Mouse (Mus musculus): ENCODE measurements around the gene Plekhb1. TPM values are rescaled to one million over a fixed set of nuclear protein-coding genes. Genes with fewer than 3 reads are reported as not detected.

Gene Plekhb1
- polyA plus RNA-seq, 1 experiment from 2014 or later = 1.3 TPM

DNA sequence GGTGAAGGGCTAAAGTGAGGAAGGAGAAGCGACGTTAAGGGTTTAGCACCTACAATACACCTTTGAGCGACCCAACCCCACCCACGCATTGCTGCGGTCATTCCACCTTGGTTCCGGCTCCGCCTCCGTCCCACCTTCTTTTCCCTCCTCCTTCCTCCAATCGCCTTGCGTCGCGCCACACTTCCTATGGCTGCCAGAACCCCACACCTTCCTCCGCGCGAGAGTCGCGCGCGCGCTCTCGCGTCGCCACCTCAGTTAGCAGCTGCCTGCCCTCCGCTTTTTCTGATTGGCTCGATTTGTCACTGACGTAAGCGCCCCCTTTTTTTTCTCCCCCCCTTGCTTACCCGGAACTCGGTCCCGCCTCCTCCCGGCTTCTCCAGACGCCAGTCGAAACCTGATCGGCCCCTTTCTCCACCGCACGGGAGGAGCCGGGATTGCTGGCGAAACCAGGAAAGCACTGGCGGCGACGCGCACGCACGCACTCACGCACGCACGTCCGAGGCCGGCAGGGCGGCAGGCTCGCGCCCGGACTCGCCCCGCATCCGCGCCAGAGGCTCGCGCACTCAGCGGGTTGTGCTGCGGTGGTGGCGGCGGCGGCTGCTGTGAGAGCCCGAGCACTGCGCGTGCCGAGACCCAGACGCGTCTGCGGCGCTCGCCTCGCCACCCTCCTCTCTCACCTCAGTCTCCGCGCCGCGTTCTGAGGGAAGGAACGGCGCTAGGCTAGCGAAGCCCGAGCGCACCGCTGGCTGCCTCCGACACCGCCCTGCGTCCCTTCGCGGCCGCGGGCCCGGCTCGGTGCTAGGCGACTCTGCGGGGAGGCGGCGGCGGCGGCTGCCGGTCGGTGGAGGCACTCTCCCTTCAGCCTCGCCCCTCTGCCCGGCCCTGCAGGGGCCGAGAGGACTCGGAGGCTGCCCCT is 54.7 kb downstream of the Plekhb1 start, which contains the start of gene Rab6a:
Gene Rab6a, plus strand, starts transcription at position 197 of the 916 bp plus-strand sequence.
- WGBS = under 1% methylated on average over 91 of the region's 105 CpGs
- Histone ChIP-seq H3K4me2 (ENCODE audit: low read length) (peak within 1 kb of the TSS; percentile 84), H3K27me3 (ENCODE audit: control insufficient read depth, insufficient read depth, low read length) (no peaks in the 10 kb centered on the region), H3K4me3 (ENCODE audit: control insufficient read depth in 1 of 2, insufficient read depth in 1 of 2, low read depth in 1 of 2, low read length in 2 of 2) (peak within 1 kb of the TSS; percentile 95 to 100), H3K9ac (ENCODE audit: low read length) (peak within 1 kb of the TSS; percentile 100), H3K9me3 (ENCODE audit: control insufficient read depth, low read length) (no peaks in the 10 kb centered on the region), H3K36me3 (ENCODE audit: control insufficient read depth, insufficient read depth, low read length) (no peaks in the 10 kb centered on the region), H3K4me1 (ENCODE audit: control insufficient read depth in 2 of 2, insufficient read depth in 2 of 2, low read length in 2 of 2) (peaks cover 2 to 9% of the 10 kb centered on the region in 2 experiments; a peak in 3 of 4 replicates), H3K27ac (replicated peaks in 1 of 2; ENCODE audit: control insufficient read depth in 1 of 2, insufficient read depth in 1 of 2, low read depth in 2 of 2, low read length in 2 of 2) (peak within 1 kb of the TSS; percentile 95 to 100)
- peak; percentile 94 for ATAC-seq (ENCODE audit: insufficient number of reproducible peaks, insufficient read depth, low FRiP score, low read depth)

DNA sequence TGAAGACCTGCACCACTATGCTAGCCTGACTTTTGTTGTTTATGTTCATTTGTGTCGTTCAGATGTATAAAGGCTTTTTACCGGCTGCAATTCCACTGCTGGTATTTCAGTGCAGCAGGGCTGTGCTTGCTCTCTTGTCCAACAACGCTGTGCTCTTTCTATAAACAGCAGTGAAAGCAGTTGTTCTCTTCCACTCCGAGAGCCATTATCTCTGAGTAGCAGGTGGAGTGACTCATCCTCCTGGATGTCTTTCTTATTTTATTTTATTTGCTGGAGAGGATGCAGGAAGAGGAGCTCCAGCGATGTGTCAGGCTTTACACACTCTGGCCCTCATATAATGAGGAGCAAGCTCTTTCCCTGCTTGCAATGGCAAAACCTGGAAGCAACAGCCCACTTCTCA is 62.0 kb downstream of the Plekhb1 start:
- H3K27ac ChIP-seq (replicated peaks in 1 of 2; ENCODE audit: control insufficient read depth in 1 of 2, insufficient read depth in 1 of 2, low read depth in 2 of 2, low read length in 2 of 2) = no peak overlapping the region

DNA sequence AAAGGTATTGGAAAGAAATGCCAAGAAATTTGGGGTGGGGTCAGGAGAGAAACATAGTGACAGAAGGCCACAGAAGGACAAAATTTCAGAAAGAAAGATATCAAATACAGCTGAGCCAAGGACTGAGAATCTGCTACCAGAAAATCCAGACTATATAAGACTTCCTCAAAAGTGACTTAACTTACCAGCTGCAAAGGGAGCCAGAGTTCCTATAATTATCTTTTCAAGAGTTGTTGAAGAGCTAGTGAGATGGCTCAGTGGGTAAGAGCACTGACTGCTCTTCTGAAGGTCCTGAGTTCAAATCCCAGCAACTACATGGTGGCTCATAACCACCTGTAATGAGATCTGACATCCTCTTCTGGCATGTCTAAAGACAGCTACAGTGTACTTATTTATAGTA is 68.9 kb downstream of the Plekhb1 start:
- no peak overlapping the region for H3K27ac ChIP-seq (replicated peaks in 1 of 2; ENCODE audit: control insufficient read depth in 1 of 2, insufficient read depth in 1 of 2, low read depth in 2 of 2, low read length in 2 of 2)
- H3K4me3 ChIP-seq (ENCODE audit: control insufficient read depth in 1 of 2, insufficient read depth in 1 of 2, low read depth in 1 of 2, low read length in 2 of 2) = no peak overlapping the region
- no peaks in the 10 kb centered on the region for H3K9me3 ChIP-seq (ENCODE audit: control insufficient read depth, low read length)
- H3K36me3 ChIP-seq (ENCODE audit: control insufficient read depth, insufficient read depth, low read length) = no peaks in the 10 kb centered on the region
- H3K4me2 ChIP-seq (ENCODE audit: low read length) = no peak overlapping the region
- ATAC-seq (ENCODE audit: insufficient number of reproducible peaks, insufficient read depth, low FRiP score, low read depth) = no peak
- no peaks in the 10 kb centered on the region for H3K27me3 ChIP-seq (ENCODE audit: control insufficient read depth, insufficient read depth, low read length)
- no peaks in the 10 kb centered on the region for H3K4me1 ChIP-seq (ENCODE audit: control insufficient read depth in 2 of 2, insufficient read depth in 2 of 2, low read length in 2 of 2)
- H3K9ac ChIP-seq (ENCODE audit: low read length) = no peak overlapping the region

More for the DNA sequence above, 62.0 kb downstream of the Plekhb1 start:
- H3K36me3 ChIP-seq (ENCODE audit: control insufficient read depth, insufficient read depth, low read length) = no peaks in the 10 kb centered on the region
- no peak overlapping the region for H3K4me2 ChIP-seq (ENCODE audit: low read length)
- no peaks in the 10 kb centered on the region for H3K9me3 ChIP-seq (ENCODE audit: control insufficient read depth, low read length)
- no peak overlapping the region for H3K4me3 ChIP-seq (ENCODE audit: control insufficient read depth in 1 of 2, insufficient read depth in 1 of 2, low read depth in 1 of 2, low read length in 2 of 2)
- H3K27me3 ChIP-seq (ENCODE audit: control insufficient read depth, insufficient read depth, low read length) = no peaks in the 10 kb centered on the region
- 62% methylated on average over 5 of the region's 5 CpGs for WGBS
- no peaks in the 10 kb centered on the region for H3K4me1 ChIP-seq (ENCODE audit: control insufficient read depth in 2 of 2, insufficient read depth in 2 of 2, low read length in 2 of 2)
- no peak for ATAC-seq (ENCODE audit: insufficient number of reproducible peaks, insufficient read depth, low FRiP score, low read depth)
- no peak overlapping the region; the same call in 1 of the 2 replicates for H3K9ac ChIP-seq (ENCODE audit: low read length)

Other genes starting within 250 kb of the Plekhb1 start
- 0.08 TPM in 2 replicates for gene Ucp3, start 189.4 kb downstream of the Plekhb1 start, polyA plus RNA-seq (2014; fragmentation: Nextera tagmentation; extraction: Ambion mirVana)
- gene Ucp2, start 169.1 kb downstream of the Plekhb1 start, polyA plus RNA-seq (2014; fragmentation: Nextera tagmentation; extraction: Ambion mirVana) = 127 and 130 TPM in 2 replicates
- gene Dnajb13, start 147.5 kb downstream of the Plekhb1 start, polyA plus RNA-seq (2014; fragmentation: Nextera tagmentation; extraction: Ambion mirVana) = 0.15 TPM in 1 of 2 replicates, not detected in the other
- 22.8 and 26.6 TPM in 2 replicates for gene Coa4, start 125.3 kb downstream of the Plekhb1 start, polyA plus RNA-seq (2014; fragmentation: Nextera tagmentation; extraction: Ambion mirVana)
- gene Rab6a, start 55.0 kb downstream of the Plekhb1 start, polyA plus RNA-seq (2014; fragmentation: Nextera tagmentation; extraction: Ambion mirVana) = 107 and 119 TPM in 2 replicates
- gene Mrpl48, start 54.1 kb downstream of the Plekhb1 start, polyA plus RNA-seq (2014; fragmentation: Nextera tagmentation; extraction: Ambion mirVana) = 93.8 and 101 TPM in 2 replicates
- gene Fam168a, start 44.2 kb upstream of the Plekhb1 start, polyA plus RNA-seq (2014; fragmentation: Nextera tagmentation; extraction: Ambion mirVana) = 32.8 and 36.4 TPM in 2 replicates
- gene Relt, start 201.0 kb upstream of the Plekhb1 start, polyA plus RNA-seq (2014; fragmentation: Nextera tagmentation; extraction: Ambion mirVana) = 1.2 and 1.8 TPM in 2 replicates

Data from heart, embryonic 14.5 days (tissue).